Mouse (Mus musculus): ENCODE measurements around the gene Ctss. TPM values are rescaled to one million over a fixed set of nuclear protein-coding genes. Genes with fewer than 3 reads are reported as not detected.

The Ctss gene
- 96.5 and 125 TPM in 2 replicates for total RNA-seq (2015; ENCODE audit: low replicate concordance)
- total RNA-seq (2017; ENCODE audit: low replicate concordance): 142 and 143 TPM in 2 replicates

DNA sequence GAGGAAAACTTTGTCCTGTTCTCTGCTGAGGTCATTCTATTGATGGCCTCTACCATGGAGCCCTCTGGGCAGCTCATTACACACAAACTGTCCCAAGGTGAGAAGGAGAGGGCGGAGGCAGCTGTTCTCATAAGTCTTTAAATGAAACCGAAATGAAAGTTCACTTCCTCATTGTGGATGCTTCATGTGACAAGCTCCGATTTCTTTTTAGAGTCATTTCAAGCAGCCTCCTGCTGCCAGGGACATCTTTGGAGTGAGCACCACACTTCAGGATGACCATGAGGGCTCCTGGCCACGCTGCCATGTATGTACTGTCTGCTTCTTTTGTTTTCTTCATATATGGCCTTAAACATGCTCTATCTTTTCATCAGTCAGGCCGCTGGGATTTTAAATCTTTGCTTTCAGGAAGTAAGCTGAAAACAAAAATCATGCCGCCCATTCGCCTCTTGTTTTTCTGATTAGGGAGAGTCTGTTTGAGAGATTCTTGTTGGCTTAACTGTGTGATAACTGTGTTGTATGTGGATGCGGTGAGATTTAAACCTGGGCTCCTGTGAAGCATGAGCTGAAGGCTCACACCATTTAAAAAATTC, at the start of gene Ctss:
Gene Ctss, plus strand, starts transcription at position 165 of the 590 bp plus-strand sequence.
- no peak for ATAC-seq (replicated peaks; ENCODE audit: low FRiP score, poor library complexity, severe bottlenecking)

DNA sequence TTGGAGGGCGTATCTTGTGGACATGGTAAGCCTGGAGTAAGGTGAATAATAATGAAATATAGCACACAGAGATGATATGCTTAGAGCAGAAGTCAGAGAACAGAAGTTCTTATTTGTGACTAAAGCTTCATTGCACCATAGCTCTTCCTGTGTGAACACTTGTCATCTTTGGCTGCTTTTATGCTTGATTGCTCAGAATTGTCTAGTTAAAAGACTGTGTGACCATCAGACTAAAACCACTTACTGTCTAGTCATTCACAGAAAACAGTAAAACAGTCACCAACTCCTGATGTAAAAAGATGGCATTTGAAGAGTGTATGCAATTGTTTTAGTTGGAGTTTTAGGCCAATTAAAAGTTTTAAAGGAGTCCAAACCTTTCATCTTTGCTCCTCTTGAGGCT, 47.6 kb upstream of the Ctss start:
- ATAC-seq (replicated peaks; ENCODE audit: low FRiP score, poor library complexity, severe bottlenecking): no peak

GRCm38 (mm10) chr3:95486421-95486820, 40.2 kb upstream of the Ctss start:
- ATAC-seq (replicated peaks; ENCODE audit: low FRiP score, poor library complexity, severe bottlenecking): no peak

- ATAC-seq (replicated peaks; ENCODE audit: low FRiP score, poor library complexity, severe bottlenecking): no peak
Measured at GRCm38 (mm10) chr3:95488679-95489078, 37.9 kb upstream of the Ctss start.

DNA sequence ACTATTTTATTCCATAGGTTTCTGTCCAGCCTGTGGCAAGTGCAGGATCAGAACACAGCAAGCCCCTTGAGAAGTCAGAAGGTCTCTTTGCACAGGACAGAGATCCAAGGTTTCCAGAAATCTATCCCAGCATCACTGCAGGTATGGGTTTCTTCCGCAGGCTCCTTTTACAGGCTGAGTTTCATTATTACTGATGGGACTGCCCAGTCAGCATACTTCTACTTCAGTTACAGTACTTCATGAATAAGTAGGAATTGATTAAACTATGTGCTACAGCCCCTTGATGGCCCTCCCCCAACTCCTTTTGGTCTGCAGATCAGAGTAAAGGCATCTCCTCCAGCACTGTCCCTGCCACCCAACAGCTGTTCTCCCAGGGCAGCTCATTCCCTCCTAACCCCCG, 36.3 kb upstream of the Ctss start:
- ATAC-seq (replicated peaks; ENCODE audit: low FRiP score, poor library complexity, severe bottlenecking): no peak

DNA sequence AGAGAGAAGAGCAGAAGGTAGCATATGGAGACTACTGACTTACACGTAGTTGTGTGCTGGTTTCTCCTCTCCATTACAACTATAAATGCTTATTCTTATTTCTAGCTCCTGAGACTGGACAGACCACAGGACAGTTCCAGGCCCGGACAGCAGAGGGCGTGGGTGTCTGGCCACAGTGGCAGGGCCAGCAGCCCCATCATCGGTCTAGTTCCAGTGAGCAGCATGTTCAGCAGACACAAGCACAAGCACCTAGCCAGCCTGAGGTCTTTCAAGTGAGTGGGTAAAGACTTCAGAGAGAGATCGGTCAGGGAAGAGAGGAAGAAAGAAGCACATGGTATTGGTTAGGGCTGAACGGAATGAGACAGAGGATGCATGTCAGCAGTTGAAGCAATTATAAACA, 32.2 kb upstream of the Ctss start:
- peak; percentile 94 for ATAC-seq (replicated peaks; ENCODE audit: low FRiP score, poor library complexity, severe bottlenecking)

DNA sequence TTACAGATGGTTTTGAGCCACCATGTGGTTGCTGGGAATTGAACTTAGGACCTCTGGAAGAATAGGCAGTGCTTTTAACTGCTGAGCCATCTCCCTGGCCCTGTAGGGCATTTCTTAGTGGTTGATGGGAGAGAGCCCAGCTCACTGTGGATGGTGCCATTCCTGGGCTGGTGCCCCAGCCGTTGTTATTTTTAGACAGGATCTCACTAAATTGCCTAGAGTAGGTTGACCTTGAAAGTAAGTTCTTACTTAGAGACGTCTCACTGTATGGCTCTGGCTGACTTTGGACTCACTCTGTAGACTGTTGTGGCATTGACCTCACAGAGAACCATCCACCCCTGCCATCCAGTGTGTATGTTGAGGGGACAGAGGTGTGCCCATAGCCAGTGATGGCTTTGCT, 28.4 kb upstream of the Ctss start:
- no peak for ATAC-seq (replicated peaks; ENCODE audit: low FRiP score, poor library complexity, severe bottlenecking)

DNA sequence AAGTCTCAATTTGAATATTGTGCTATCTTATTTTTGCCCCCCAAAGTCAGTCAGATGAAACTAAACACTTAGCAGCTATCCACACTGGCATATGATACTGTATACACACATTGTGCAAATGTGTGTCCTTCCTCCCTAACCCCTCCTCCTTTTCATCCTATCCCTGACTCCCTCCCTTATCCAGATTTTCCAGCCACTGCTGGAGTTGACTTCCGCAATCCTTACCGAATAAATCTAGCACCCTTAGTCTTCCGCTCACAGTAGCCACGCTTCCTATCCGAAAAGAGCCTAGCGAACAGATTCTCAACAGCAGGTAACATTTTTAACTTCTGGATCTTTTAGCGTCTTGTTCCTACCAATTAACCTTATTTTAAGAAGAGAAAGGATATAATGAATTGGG, 27.6 kb upstream of the Ctss start, which contains the start of gene Ctsk:
Gene Ctsk, plus strand, starts transcription at position 233 of the 400 bp plus-strand sequence.
- no peak for ATAC-seq (replicated peaks; ENCODE audit: low FRiP score, poor library complexity, severe bottlenecking)

GRCm38 (mm10) chr3:95499496-95500140, 27.0 kb upstream of the Ctss start:
- ATAC-seq (replicated peaks; ENCODE audit: low FRiP score, poor library complexity, severe bottlenecking): no peak

- no peak for ATAC-seq (replicated peaks; ENCODE audit: low FRiP score, poor library complexity, severe bottlenecking)
Measured at GRCm38 (mm10) chr3:95502312-95502711, 24.3 kb upstream of the Ctss start.

GRCm38 (mm10) chr3:95509348-95509747, 17.2 kb upstream of the Ctss start:
- no peak for ATAC-seq (replicated peaks; ENCODE audit: low FRiP score, poor library complexity, severe bottlenecking)

- ATAC-seq (replicated peaks; ENCODE audit: low FRiP score, poor library complexity, severe bottlenecking): no peak
Measured at GRCm38 (mm10) chr3:95511611-95512180, 14.9 kb upstream of the Ctss start.

GRCm38 (mm10) chr3:95516614-95517041, 10.0 kb upstream of the Ctss start:
- ATAC-seq (replicated peaks; ENCODE audit: low FRiP score, poor library complexity, severe bottlenecking): peak; percentile 76

DNA sequence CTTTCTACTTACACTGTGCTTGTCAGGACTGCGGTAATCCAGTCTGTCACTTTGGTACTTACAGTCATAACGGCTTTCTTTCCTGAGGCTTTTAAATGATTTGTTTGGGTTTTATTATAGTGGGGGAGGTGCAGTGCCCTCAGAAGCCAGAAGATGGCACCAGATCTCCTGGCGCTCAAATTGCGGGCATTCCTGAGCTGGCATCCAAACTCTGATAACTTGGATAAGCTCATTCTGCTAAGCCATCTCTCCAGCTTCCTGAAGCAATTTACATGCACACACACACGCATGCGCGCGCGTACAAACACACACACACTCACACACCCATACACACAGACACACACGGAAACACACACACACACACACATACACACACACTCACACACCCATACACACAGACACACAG, 9.1 kb upstream of the Ctss start:
- ATAC-seq (replicated peaks; ENCODE audit: low FRiP score, poor library complexity, severe bottlenecking): peak; percentile 61

DNA sequence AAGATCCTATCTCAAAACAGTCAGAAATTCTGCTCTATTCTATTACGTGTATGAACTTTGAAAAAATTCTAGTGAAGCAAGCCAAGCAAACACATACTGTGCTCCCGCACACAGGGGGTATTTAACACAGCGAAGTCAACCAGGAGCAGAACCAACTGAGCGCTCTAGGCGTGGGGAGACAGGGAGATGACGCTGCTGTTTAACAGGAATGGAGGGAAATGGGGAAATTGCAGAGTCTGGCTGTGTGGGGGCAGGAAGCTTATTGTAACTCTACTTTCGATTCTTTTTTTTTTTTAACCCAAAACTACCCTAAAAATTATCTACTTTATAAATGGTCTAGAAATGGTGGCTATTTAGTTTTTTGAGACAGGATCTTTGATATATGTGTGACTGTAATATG, 7.7 kb upstream of the Ctss start:
- ATAC-seq (replicated peaks; ENCODE audit: low FRiP score, poor library complexity, severe bottlenecking): peak; percentile 52

DNA sequence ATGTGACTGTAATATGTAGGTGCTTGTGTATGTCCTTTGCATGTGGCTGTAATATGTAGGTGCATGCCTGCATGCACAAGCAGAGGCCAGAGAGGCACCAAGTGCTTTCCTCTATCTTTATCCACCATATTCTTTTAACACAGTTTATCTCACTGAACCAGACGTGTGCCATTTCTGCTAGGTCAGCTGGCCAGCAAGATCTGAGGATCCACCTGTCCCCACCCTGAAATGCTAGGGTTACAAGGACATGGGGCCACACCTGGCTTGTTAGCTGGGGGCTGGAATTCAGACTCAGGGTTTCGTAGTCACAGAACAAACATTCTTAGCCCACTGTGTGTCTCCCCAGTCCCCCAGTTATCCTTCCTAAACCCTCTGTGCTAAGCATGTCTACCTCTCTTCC, 7.3 kb upstream of the Ctss start:
- ATAC-seq (replicated peaks; ENCODE audit: low FRiP score, poor library complexity, severe bottlenecking): peak; percentile 75

- ATAC-seq (replicated peaks; ENCODE audit: low FRiP score, poor library complexity, severe bottlenecking): no peak
Measured at GRCm38 (mm10) chr3:95520100-95520499, 6.5 kb upstream of the Ctss start.

DNA sequence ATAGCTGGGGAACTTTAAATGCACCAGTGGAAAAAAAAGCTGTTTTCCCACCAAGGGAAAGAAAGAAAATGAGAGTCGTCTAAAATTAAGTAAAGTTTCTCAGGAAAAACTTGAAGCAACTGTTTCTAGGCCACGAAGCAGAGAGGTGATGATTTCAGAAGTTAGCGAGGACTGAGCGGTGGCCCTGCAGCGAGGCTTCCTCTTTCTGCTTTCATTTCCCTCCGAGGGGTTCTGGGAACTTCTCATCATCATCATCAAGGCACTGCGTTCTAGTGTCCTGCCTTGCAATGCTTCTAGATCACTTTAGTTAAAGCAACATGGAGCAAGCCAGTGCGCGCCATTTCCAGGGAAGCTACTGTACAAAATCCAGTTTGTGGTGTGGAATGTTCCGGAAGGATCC, 5.4 kb upstream of the Ctss start:
- no peak for ATAC-seq (replicated peaks; ENCODE audit: low FRiP score, poor library complexity, severe bottlenecking)

GRCm38 (mm10) chr3:95523662-95524061, 2.9 kb upstream of the Ctss start:
- no peak for ATAC-seq (replicated peaks; ENCODE audit: low FRiP score, poor library complexity, severe bottlenecking)

- ATAC-seq (replicated peaks; ENCODE audit: low FRiP score, poor library complexity, severe bottlenecking): no peak
Measured at GRCm38 (mm10) chr3:95524673-95525072, 1.9 kb upstream of the Ctss start.

- peak; percentile 34; the same call in 1 of the 2 replicates for ATAC-seq (replicated peaks; ENCODE audit: low FRiP score, poor library complexity, severe bottlenecking)
Measured at GRCm38 (mm10) chr3:95526111-95526510, 475 bp upstream of the Ctss start.

Data from erythroblast, adult 5-6 weeks (primary cell).